Mouse (Mus musculus): ENCODE measurements around the gene Cadm1.

GRCm38 (mm10) chr9:47882372-47882771 is 352.4 kb downstream of the Cadm1 start:
- TF ChIP-seq CTCF (IDR thresholded peaks at IDR 0.05; ENCODE audit: control insufficient read depth, insufficient read depth, insufficient replicate concordance, low read depth, low read length) (no peak), POLR2A (IDR thresholded peaks at IDR 0.05; ENCODE audit: control insufficient read depth, low read depth, low read length) (no peak)

Measured in testis, adult 2 months (tissue).